Mouse (Mus musculus) kidney, postnatal 10 days (tissue): ENCODE measurements around the gene Il4.
"Not testable (repeated sequence)": the region's sequence is repeated elsewhere in the genome, so short reads cannot be mapped to it uniquely, and the experiment has no call there.

Experiments
- DNase-seq: peaks from one replicate; pipeline ENCODE4 v3.0.0; 2021; ENCODE audit warnings: mixed read lengths

The Il4 gene

GRCm38 (mm10) chr11:53557992-53558391 lies 60.5 kb downstream of the Il4 start:
- not testable (repeated sequence) for DNase-seq

GRCm38 (mm10) chr11:53556529-53556928 lies 61.9 kb downstream of the Il4 start:
- DNase-seq = not testable (repeated sequence)
